Mouse (Mus musculus): ENCODE results near the gene Cog7.

- TF ChIP-seq CTCF (conservative IDR thresholded peaks at IDR 0.05; ENCODE audit: low read length), result no peak
- no peak for TF ChIP-seq NANOG (IDR thresholded peaks at IDR 0.05; ENCODE audit: borderline replicate concordance, low read length)
Observed at GRCm38 (mm10) chr7:121961913-121962570, 19.5 kb downstream of the Cog7 start.

Measured in E14TG2a.4 (cell line).